8 mouse cellular contexts compared by ENCODE assay signal in the genomic region with DNA sequence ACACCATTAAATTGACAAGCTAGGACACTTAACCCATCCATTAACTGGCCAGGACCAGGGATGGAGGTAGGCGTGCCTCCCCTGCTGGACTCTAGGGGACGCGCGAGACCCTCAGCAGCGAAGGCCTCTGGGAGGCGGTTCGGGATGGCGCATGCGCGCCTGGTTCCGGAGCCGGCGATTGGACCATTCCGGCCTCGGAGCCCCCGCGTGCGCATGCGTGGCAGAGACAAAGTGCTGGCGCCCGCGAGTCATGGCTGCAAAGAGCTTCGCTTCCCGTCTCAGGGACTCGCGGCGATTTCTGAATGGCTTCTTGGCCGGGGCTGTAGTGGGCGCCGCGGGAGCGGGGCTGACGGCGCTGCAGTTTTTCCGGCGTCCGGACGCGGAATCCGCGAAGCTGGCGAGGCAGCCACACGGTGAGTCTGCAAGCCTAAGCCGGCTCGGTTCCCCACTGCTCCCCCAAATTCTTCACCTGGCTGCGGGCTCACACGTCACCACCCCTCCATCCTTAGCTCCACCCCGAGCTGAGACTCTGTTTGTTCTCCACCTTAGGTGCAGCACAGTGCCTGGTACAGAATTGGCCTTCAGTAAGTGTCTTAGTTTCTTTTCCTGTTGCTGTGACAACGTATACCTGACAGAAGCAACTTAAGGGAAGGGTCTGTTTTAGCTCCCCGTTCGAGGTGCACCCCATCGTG. TPM values are rescaled to one million over a fixed set of nuclear protein-coding genes. Genes with fewer than 3 reads are reported as not detected.
DNase-seq lines count a peak whose midpoint lies in the region; ATAC-seq and TF ChIP-seq lines count a peak whose summit lies in the region.

A gene (plus strand): TSS at position 206 of the 692 bp plus-strand sequence.

- peak; percentile 96 for DNase-seq in B cell, adult 2 months
- DNase-seq in brain, adult 2 months (ENCODE audit: low read depth, low spot score), result peak; percentile 97
- DNase-seq in kidney, postnatal 0 days (ENCODE audit: low spot score), result peak; percentile 97
- DNase-seq in liver, embryonic 11.5 days (ENCODE audit: low spot score), result peak; percentile 97
- peak; percentile 94 for DNase-seq in naive thymus-derived CD4-positive, alpha-beta T cell, adult 2 months (ENCODE audit: low read depth)

- H3K4me2 ChIP-seq in heart, embryonic 12.5 days, result peak within 1 kb of the TSS; percentile 91
- peak within 1 kb of the TSS; percentile 92 for H3K4me2 ChIP-seq in kidney, postnatal 0 days (ENCODE audit: low read length)
- peak within 1 kb of the TSS; percentile 84 for H3K4me2 ChIP-seq in liver, embryonic 11.5 days
- H3K4me2 ChIP-seq in stomach, embryonic 14.5 days (replicated peaks; ENCODE audit: low read depth, low read length), result peak within 1 kb of the TSS; percentile 88

- TF ChIP-seq CTCF in kidney, postnatal 0 days (IDR thresholded peaks at IDR 0.05; ENCODE audit: low read depth), result peak; percentile 81

- H3K27ac ChIP-seq in heart, embryonic 12.5 days (ENCODE audit: poor library complexity, severe bottlenecking), result peak within 1 kb of the TSS; percentile 23; the same call in 1 of the 2 replicates
- peak within 1 kb of the TSS; percentile 72 for H3K27ac ChIP-seq in kidney, postnatal 0 days
- peak within 1 kb of the TSS; percentile 59; the same call in 1 of the 2 replicates for H3K27ac ChIP-seq in liver, embryonic 11.5 days (ENCODE audit: low read depth, low read length)
- H3K27ac ChIP-seq in stomach, embryonic 14.5 days (ENCODE audit: low read length), result peak within 1 kb of the TSS; percentile 90

- WGBS in heart, embryonic 12.5 days, result under 1% methylated on average over 52 of the region's 52 CpGs
- 0% methylated on average over 52 of the region's 52 CpGs for WGBS in kidney, postnatal 0 days
- under 1% methylated on average over 52 of the region's 52 CpGs for WGBS in liver, embryonic 11.5 days
- under 1% methylated on average over 52 of the region's 52 CpGs for WGBS in stomach, embryonic 14.5 days

- H3K4me1 ChIP-seq in heart, embryonic 12.5 days (replicated peaks), result peaks cover 7% of the 10 kb centered on the region
- H3K4me1 ChIP-seq in kidney, postnatal 0 days (replicated peaks; ENCODE audit: insufficient read depth, low read length), result no peaks in the 10 kb centered on the region
- H3K4me1 ChIP-seq in liver, embryonic 11.5 days (replicated peaks; ENCODE audit: control insufficient read depth, insufficient read depth, low read length), result peaks cover 5% of the 10 kb centered on the region; the same call in 1 of the 2 replicates
- peaks cover 11% of the 10 kb centered on the region for H3K4me1 ChIP-seq in stomach, embryonic 14.5 days (ENCODE audit: control insufficient read depth, insufficient read depth, low read length)

- peak within 1 kb of the TSS; percentile 81 for H3K9ac ChIP-seq in heart, embryonic 12.5 days
- peak within 1 kb of the TSS; percentile 89 for H3K9ac ChIP-seq in kidney, postnatal 0 days (ENCODE audit: low read depth, low read length)
- peak within 1 kb of the TSS; percentile 85 for H3K9ac ChIP-seq in liver, embryonic 11.5 days (ENCODE audit: low read depth, low read length)
- H3K9ac ChIP-seq in stomach, embryonic 14.5 days (replicated peaks; ENCODE audit: low read depth, low read length), result peak within 1 kb of the TSS; percentile 81

- H3K27me3 ChIP-seq in heart, embryonic 12.5 days (replicated peaks), result no peaks in the 10 kb centered on the region
- H3K27me3 ChIP-seq in kidney, postnatal 0 days (ENCODE audit: insufficient read depth, low read length), result no peaks in the 10 kb centered on the region
- no peaks in the 10 kb centered on the region for H3K27me3 ChIP-seq in liver, embryonic 11.5 days (replicated peaks; ENCODE audit: control insufficient read depth, insufficient read depth, low read length)
- H3K27me3 ChIP-seq in stomach, embryonic 14.5 days (ENCODE audit: control insufficient read depth, insufficient read depth, low read length), result no peaks in the 10 kb centered on the region

- H3K4me3 ChIP-seq in heart, embryonic 12.5 days, result peak within 1 kb of the TSS; percentile 81
- H3K4me3 ChIP-seq in kidney, postnatal 0 days (replicated peaks; ENCODE audit: low read depth, low read length), result peak within 1 kb of the TSS; percentile 80
- H3K4me3 ChIP-seq in liver, embryonic 11.5 days (ENCODE audit: low read depth, low read length), result peak within 1 kb of the TSS; percentile 83
- H3K4me3 ChIP-seq in stomach, embryonic 14.5 days (ENCODE audit: low read depth, low read length), result peak within 1 kb of the TSS; percentile 85

- no peaks in the 10 kb centered on the region for H3K9me3 ChIP-seq in heart, embryonic 12.5 days (replicated peaks)
- H3K9me3 ChIP-seq in kidney, postnatal 0 days (replicated peaks; ENCODE audit: low read length), result no peaks in the 10 kb centered on the region
- no peaks in the 10 kb centered on the region for H3K9me3 ChIP-seq in liver, embryonic 11.5 days (ENCODE audit: control insufficient read depth, low read length)
- H3K9me3 ChIP-seq in stomach, embryonic 14.5 days (ENCODE audit: control insufficient read depth, low read depth, low read length), result no peaks in the 10 kb centered on the region

- H3K36me3 ChIP-seq in heart, embryonic 12.5 days, result peaks cover 33% of the 10 kb centered on the region
- peaks cover 16% of the 10 kb centered on the region; the same call in 1 of the 2 replicates for H3K36me3 ChIP-seq in kidney, postnatal 0 days (ENCODE audit: insufficient read depth, low read length)
- H3K36me3 ChIP-seq in liver, embryonic 11.5 days (ENCODE audit: control insufficient read depth, insufficient read depth, low read length), result peaks cover 15% of the 10 kb centered on the region
- H3K36me3 ChIP-seq in stomach, embryonic 14.5 days (ENCODE audit: control insufficient read depth, insufficient read depth, low read length), result peaks cover 30% of the 10 kb centered on the region

- ATAC-seq in erythroblast, adult 5-6 weeks (replicated peaks; ENCODE audit: low FRiP score, poor library complexity, severe bottlenecking), result peak; percentile 89
- ATAC-seq in heart, embryonic 12.5 days (ENCODE audit: insufficient number of reproducible peaks, low FRiP score), result peak; percentile 92
- peak; percentile 92 for ATAC-seq in kidney, postnatal 0 days (replicated peaks; ENCODE audit: low FRiP score, low read depth)
- peak; percentile 90 for ATAC-seq in liver, embryonic 11.5 days (replicated peaks; ENCODE audit: low FRiP score)
- peak; percentile 92 for ATAC-seq in stomach, embryonic 14.5 days (ENCODE audit: insufficient number of reproducible peaks, insufficient read depth, low FRiP score, low read depth)

RNA-seq across cellular contexts. Expression of the gene that starts here (rescaled TPM):
- 1.5 TPM in 2 replicates for total RNA-seq in erythroblast, adult 5-6 weeks (2015; ENCODE audit: low replicate concordance)
- 0.70 and 0.77 TPM in 2 replicates for total RNA-seq in erythroblast, adult 5-6 weeks (2017; ENCODE audit: low replicate concordance)
- 15.4 and 15.5 TPM in 2 replicates for polyA plus RNA-seq in heart, embryonic 12.5 days (2016; fragmentation: Nextera tagmentation; extraction: Ambion mirVana)
- polyA plus RNA-seq in kidney, postnatal 0 days (2015; fragmentation: Nextera tagmentation; extraction: Ambion mirVana), result 11.2 and 13.9 TPM in 2 replicates
- 18.7 and 22.5 TPM in 2 replicates for polyA plus RNA-seq in liver, embryonic 11.5 days (2014; fragmentation: Nextera tagmentation; extraction: Ambion mirVana)
- 29.0 and 31.1 TPM in 2 replicates for polyA plus RNA-seq in stomach, embryonic 14.5 days (2014; fragmentation: Nextera tagmentation; extraction: Ambion mirVana)

Comparison
In these comparisons a context has a peak if more than half of its experiments do, and no peak if none do; other contexts are left out.
1. Peak in every context shown above with its lines: DNase-seq, ATAC-seq, H3K4me3 ChIP-seq and H3K27ac ChIP-seq.
2. H3K27ac ChIP-seq: peak in every context shown above with its lines; median percentile 90 in stomach, embryonic 14.5 days; 72 in kidney, postnatal 0 days; 59 in liver, embryonic 11.5 days; 23 in heart, embryonic 12.5 days.